Mouse (Mus musculus) leukemia stem cell, adult 10-12 weeks (primary cell): ENCODE results near the gene Rnf43. TPM values are rescaled to one million over a fixed set of nuclear protein-coding genes. Genes with fewer than 3 reads are reported as not detected.

ENCODE experiments used
- polyA plus RNA-seq: library from polyadenylated mRNA; stranded (reverse); fragments of >175 nt; gene quantifications from 2 replicates; pipeline ENCODE4 v1.2.3, GENCODE M21; 2012; ENCODE audit warnings: low replicate concordance

Gene Rnf43
- polyA plus RNA-seq = 4.6 and 11.8 TPM in 2 replicates

DNA sequence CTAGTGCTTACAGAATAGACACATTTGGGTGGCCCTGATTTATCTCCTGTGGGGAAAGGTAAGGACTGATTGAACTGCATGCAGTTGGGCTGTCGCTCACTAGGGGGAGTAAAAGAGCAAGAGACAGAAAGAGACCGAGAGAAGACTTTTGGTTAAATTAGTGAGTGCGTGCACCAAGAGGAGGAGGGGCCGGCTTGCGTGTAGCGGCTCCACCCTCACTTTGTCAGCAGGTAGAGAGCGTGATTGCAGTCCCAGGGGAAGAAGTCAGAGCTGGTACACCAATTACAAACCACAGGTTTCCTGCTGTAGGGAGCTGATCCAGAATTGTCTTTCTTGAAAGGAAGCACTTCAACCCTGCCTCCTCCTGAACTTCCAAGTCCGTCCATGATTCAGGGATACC lies at the start of gene Rnf43:
Gene Rnf43 (plus strand): TSS at position 316 of the 400 bp plus-strand sequence.

DNA sequence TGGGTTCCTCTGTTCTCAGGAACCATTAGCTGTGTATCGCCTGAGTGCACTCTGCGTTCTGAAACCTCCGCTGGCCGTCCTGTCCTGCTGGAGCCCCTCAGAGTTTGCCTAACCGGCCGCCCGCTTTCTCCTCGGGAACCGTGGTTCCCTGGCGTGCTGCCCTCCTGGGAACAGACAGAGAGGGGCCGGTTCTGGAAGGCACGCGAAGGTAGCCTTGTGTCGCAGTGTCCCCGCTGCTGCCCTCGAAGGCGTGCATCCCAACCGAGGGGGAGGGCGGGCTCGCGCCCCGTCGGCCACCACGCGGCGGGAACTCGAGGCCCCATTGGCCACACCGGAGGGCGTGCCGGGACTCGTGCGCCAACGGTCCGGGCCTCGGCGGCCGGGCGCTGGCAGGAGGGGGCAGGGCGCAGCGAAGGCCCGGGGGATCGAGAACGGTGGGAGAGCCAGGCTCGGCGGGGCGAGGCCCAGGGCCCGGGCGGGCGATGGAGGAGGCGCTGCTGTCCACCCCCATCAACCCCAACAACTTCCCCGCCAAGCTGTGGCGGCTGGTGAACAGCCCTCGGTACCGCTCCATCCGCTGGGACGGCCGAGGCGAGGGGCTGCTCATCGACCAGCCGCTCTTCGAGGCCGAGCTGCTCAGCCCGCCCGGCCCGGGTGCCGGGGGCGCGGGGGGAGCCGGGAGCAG lies 45.6 kb upstream of the Rnf43 start, which contains the start of gene Hsf5:
Gene Hsf5 (plus strand): TSS at position 375 of the 685 bp plus-strand sequence.

DNA sequence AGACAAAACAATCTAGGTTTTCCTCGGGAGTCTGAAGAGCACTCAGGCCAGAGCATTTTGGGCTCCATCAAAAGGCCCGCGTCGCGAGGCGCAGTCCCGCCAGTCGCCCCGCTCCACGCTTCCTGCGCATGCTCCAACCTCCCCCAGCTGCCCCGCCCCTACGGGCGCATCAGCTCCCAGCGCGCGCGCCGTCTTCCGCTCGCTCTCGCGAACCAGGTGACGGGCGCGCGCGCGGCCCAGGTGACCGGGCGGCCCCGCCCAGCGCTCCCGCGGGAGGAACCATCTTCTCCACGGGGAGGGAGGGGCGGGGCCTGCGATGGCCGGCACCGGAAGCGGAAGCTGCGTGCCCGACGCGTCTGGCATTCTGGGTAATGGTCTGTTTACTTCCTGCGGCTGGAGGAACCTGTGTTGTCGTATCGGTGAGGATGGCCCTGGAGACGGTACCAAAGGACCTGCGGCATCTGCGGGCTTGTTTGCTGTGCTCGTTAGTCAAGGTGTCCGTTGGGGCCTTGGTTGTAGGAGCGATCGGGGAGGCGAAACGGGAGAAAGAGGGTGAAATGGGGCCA lies 74.7 kb downstream of the Rnf43 start, which contains the start of gene Supt4a:
Gene Supt4a (plus strand): TSS at position 378 of the 566 bp plus-strand sequence.

DNA sequence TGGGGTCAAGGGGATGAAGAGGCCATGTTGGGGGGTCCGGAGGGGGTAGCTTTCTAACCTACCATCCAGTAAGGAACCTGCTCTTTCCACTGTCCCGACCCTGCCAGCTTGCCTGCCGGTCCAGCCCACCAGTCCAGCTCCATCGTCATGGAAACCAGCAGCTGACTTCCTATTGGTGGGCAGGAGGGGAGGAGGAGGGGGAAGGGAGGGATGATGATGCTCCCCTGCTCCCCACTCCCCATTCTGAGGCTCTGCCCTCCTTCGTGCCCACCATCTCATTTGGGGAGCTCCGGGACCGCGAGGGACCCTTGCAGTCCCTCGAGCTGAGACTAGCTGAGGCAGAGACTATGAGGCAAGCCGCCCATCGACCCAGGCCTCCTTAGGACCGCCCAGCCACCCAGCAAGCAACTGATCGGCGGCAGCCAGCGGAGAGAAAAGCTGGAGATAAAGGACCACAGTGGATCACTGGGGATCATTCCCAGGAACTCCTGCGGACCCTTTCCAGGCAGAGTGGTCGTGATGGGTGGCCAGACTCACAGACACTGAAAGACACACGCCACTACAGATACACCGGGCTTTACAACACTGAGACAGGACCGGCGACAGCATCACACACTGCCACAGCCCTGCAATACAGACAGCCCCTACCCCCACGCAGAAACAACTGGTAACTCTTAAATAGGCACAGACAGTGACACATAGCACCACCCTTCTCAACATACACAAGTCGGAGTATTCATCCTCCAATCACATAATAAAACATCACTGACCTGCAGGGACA lies 98.0 kb downstream of the Rnf43 start, which contains the start of gene Tspoap1:
Gene Tspoap1 (plus strand): TSS at position 241 of the 781 bp plus-strand sequence.

Other genes with a start within 250 kb of the Rnf43 start
- gene Gm11492, start 96.1 kb upstream of the Rnf43 start, polyA plus RNA-seq = not detected in 2 replicates
- gene Sept4, start 93.8 kb upstream of the Rnf43 start, polyA plus RNA-seq = 1.3 and 1.5 TPM in 2 replicates
- 25.0 and 31.2 TPM in 2 replicates for gene Mtmr4, start 70.6 kb upstream of the Rnf43 start, polyA plus RNA-seq
- gene Hsf5, start 45.6 kb upstream of the Rnf43 start, polyA plus RNA-seq = 0.09 TPM in 1 of 2 replicates, not detected in the other
- gene Supt4a, start 74.8 kb downstream of the Rnf43 start, polyA plus RNA-seq = 6.9 and 8.2 TPM in 2 replicates
- 10.2 and 13.9 TPM in 2 replicates for gene Tspoap1, start 97.8 kb downstream of the Rnf43 start, polyA plus RNA-seq
- gene Mpo, start 130.9 kb downstream of the Rnf43 start, polyA plus RNA-seq = 4.0 and 8.8 TPM in 2 replicates
- not detected in 2 replicates for gene Lpo, start 165.6 kb downstream of the Rnf43 start, polyA plus RNA-seq
- gene Mks1, start 190.5 kb downstream of the Rnf43 start, polyA plus RNA-seq = 1.4 and 1.7 TPM in 2 replicates
- 0.13 TPM in 1 of 2 replicates, not detected in the other for gene Epx, start 212.8 kb downstream of the Rnf43 start, polyA plus RNA-seq
- not detected in 2 replicates for gene Olfr462, start 229.5 kb downstream of the Rnf43 start, polyA plus RNA-seq
- not detected in 2 replicates for gene Olfr463, start 234.7 kb downstream of the Rnf43 start, polyA plus RNA-seq